Mouse (Mus musculus): ENCODE data around the gene Il9r. TPM values are rescaled to one million over a fixed set of nuclear protein-coding genes. Genes with fewer than 3 reads are reported as not detected.

Gene Il9r
- polyA plus RNA-seq, 2 experiments, result 0.21 to 0.54 TPM

GRCm38 (mm10) chr11:32194626-32195025, 5.5 kb downstream of the Il9r start:
- no peak overlapping the region for H3K9ac ChIP-seq (ENCODE audit: low read depth, low read length, severe bottlenecking)
- H3K27ac ChIP-seq (replicated peaks; ENCODE audit: low read depth, low read length), result no peak overlapping the region
- no peak for TF ChIP-seq POLR2A (IDR thresholded peaks at IDR 0.05; ENCODE audit: borderline replicate concordance, extremely low read depth, insufficient read depth, insufficient read length)
- no peaks in the 10 kb centered on the region for H3K36me3 ChIP-seq (ENCODE audit: control insufficient read depth, insufficient read depth, low read length)
- ATAC-seq (ENCODE audit: low FRiP score, low read depth) (no peak), DNase-seq (ENCODE audit: low spot score) (no peak)
- H3K4me3 ChIP-seq (replicated peaks; ENCODE audit: low read length), result no peak overlapping the region
- 79% methylated on average over 5 of the region's 5 CpGs for WGBS
- no peaks in the 10 kb centered on the region for H3K9me3 ChIP-seq (ENCODE audit: control insufficient read depth, low read length)
- H3K4me2 ChIP-seq (replicated peaks; ENCODE audit: low read depth, low read length, severe bottlenecking), result no peak overlapping the region
- no peaks in the 10 kb centered on the region for H3K4me1 ChIP-seq (ENCODE audit: control insufficient read depth, insufficient read depth, low read length)
- H3K27me3 ChIP-seq (ENCODE audit: control insufficient read depth, insufficient read depth, low read length), result no peaks in the 10 kb centered on the region

GRCm38 (mm10) chr11:32194086-32194485, 6.0 kb downstream of the Il9r start:
- WGBS, result 75% methylated on average over 10 of the region's 10 CpGs
- H3K27ac ChIP-seq (replicated peaks; ENCODE audit: low read depth, low read length), result no peak overlapping the region
- no peak overlapping the region for H3K4me3 ChIP-seq (replicated peaks; ENCODE audit: low read length)
- H3K4me1 ChIP-seq (ENCODE audit: control insufficient read depth, insufficient read depth, low read length), result no peaks in the 10 kb centered on the region
- H3K9ac ChIP-seq (ENCODE audit: low read depth, low read length, severe bottlenecking), result no peak overlapping the region
- no peak for DNase-seq (ENCODE audit: low spot score)
- no peaks in the 10 kb centered on the region for H3K36me3 ChIP-seq (ENCODE audit: control insufficient read depth, insufficient read depth, low read length)
- H3K9me3 ChIP-seq (ENCODE audit: control insufficient read depth, low read length), result no peaks in the 10 kb centered on the region
- ATAC-seq (ENCODE audit: low FRiP score, low read depth), result no peak
- no peak for TF ChIP-seq POLR2A (IDR thresholded peaks at IDR 0.05; ENCODE audit: borderline replicate concordance, extremely low read depth, insufficient read depth, insufficient read length)
- no peaks in the 10 kb centered on the region for H3K27me3 ChIP-seq (ENCODE audit: control insufficient read depth, insufficient read depth, low read length)
- H3K4me2 ChIP-seq (replicated peaks; ENCODE audit: low read depth, low read length, severe bottlenecking), result no peak overlapping the region

GRCm38 (mm10) chr11:32193156-32193555, 6.9 kb downstream of the Il9r start:
- Histone ChIP-seq H3K4me1 (ENCODE audit: control insufficient read depth, insufficient read depth, low read length) (no peaks in the 10 kb centered on the region), H3K27me3 (ENCODE audit: control insufficient read depth, insufficient read depth, low read length) (no peaks in the 10 kb centered on the region), H3K9me3 (ENCODE audit: control insufficient read depth, low read length) (no peaks in the 10 kb centered on the region), H3K4me2 (replicated peaks; ENCODE audit: low read depth, low read length, severe bottlenecking) (no peak overlapping the region), H3K27ac (replicated peaks; ENCODE audit: low read depth, low read length) (no peak overlapping the region), H3K4me3 (replicated peaks; ENCODE audit: low read length) (no peak overlapping the region), H3K36me3 (ENCODE audit: control insufficient read depth, insufficient read depth, low read length) (no peaks in the 10 kb centered on the region), H3K9ac (ENCODE audit: low read depth, low read length, severe bottlenecking) (no peak overlapping the region)
- WGBS, result 78% methylated on average over 10 of the region's 10 CpGs
- no peak for TF ChIP-seq POLR2A (IDR thresholded peaks at IDR 0.05; ENCODE audit: borderline replicate concordance, extremely low read depth, insufficient read depth, insufficient read length)
- no peak for ATAC-seq (ENCODE audit: low FRiP score, low read depth)
- no peak for DNase-seq (ENCODE audit: low spot score)

GRCm38 (mm10) chr11:32190603-32191110, 9.4 kb downstream of the Il9r start:
- Histone ChIP-seq H3K4me1 (ENCODE audit: control insufficient read depth, insufficient read depth, low read length) (no peaks in the 10 kb centered on the region), H3K4me3 (replicated peaks; ENCODE audit: low read length) (no peak overlapping the region), H3K36me3 (ENCODE audit: control insufficient read depth, insufficient read depth, low read length) (no peaks in the 10 kb centered on the region), H3K4me2 (replicated peaks; ENCODE audit: low read depth, low read length, severe bottlenecking) (no peak overlapping the region), H3K9me3 (ENCODE audit: control insufficient read depth, low read length) (no peaks in the 10 kb centered on the region), H3K27ac (replicated peaks; ENCODE audit: low read depth, low read length) (no peak overlapping the region), H3K27me3 (ENCODE audit: control insufficient read depth, insufficient read depth, low read length) (no peaks in the 10 kb centered on the region), H3K9ac (ENCODE audit: low read depth, low read length, severe bottlenecking) (no peak overlapping the region)
- ATAC-seq (ENCODE audit: low FRiP score, low read depth), result no peak
- no peak for TF ChIP-seq POLR2A (IDR thresholded peaks at IDR 0.05; ENCODE audit: borderline replicate concordance, extremely low read depth, insufficient read depth, insufficient read length)
- no peak for DNase-seq (ENCODE audit: low spot score)
- WGBS, result 79% methylated on average over 11 of the region's 13 CpGs

- no peaks in the 10 kb centered on the region for H3K9me3 ChIP-seq (ENCODE audit: control insufficient read depth, low read length)
- H3K27ac ChIP-seq (replicated peaks; ENCODE audit: low read depth, low read length), result no peak overlapping the region
- 84% methylated on average over 9 of the region's 9 CpGs for WGBS
- DNase-seq (ENCODE audit: low spot score), result no peak
- no peaks in the 10 kb centered on the region for H3K27me3 ChIP-seq (ENCODE audit: control insufficient read depth, insufficient read depth, low read length)
- no peak for TF ChIP-seq POLR2A (IDR thresholded peaks at IDR 0.05; ENCODE audit: borderline replicate concordance, extremely low read depth, insufficient read depth, insufficient read length)
- H3K4me3 ChIP-seq (replicated peaks; ENCODE audit: low read length), result no peak overlapping the region
- ATAC-seq (ENCODE audit: low FRiP score, low read depth), result no peak
- H3K9ac ChIP-seq (ENCODE audit: low read depth, low read length, severe bottlenecking), result no peak overlapping the region
- no peaks in the 10 kb centered on the region for H3K36me3 ChIP-seq (ENCODE audit: control insufficient read depth, insufficient read depth, low read length)
- no peak overlapping the region for H3K4me2 ChIP-seq (replicated peaks; ENCODE audit: low read depth, low read length, severe bottlenecking)
- no peaks in the 10 kb centered on the region for H3K4me1 ChIP-seq (ENCODE audit: control insufficient read depth, insufficient read depth, low read length)
Observed at GRCm38 (mm10) chr11:32190119-32190518, 10.0 kb downstream of the Il9r start.

- ATAC-seq (ENCODE audit: low FRiP score, low read depth) (no peak), DNase-seq (ENCODE audit: low spot score) (no peak)
- Histone ChIP-seq H3K9ac (ENCODE audit: low read depth, low read length, severe bottlenecking) (no peak overlapping the region), H3K36me3 (ENCODE audit: control insufficient read depth, insufficient read depth, low read length) (no peaks in the 10 kb centered on the region), H3K27me3 (ENCODE audit: control insufficient read depth, insufficient read depth, low read length) (no peaks in the 10 kb centered on the region), H3K27ac (replicated peaks; ENCODE audit: low read depth, low read length) (no peak overlapping the region), H3K4me1 (ENCODE audit: control insufficient read depth, insufficient read depth, low read length) (no peaks in the 10 kb centered on the region), H3K4me2 (replicated peaks; ENCODE audit: low read depth, low read length, severe bottlenecking) (no peak overlapping the region), H3K4me3 (replicated peaks; ENCODE audit: low read length) (no peak overlapping the region), H3K9me3 (ENCODE audit: control insufficient read depth, low read length) (no peaks in the 10 kb centered on the region)
- no peak for TF ChIP-seq POLR2A (IDR thresholded peaks at IDR 0.05; ENCODE audit: borderline replicate concordance, extremely low read depth, insufficient read depth, insufficient read length)
- WGBS, result 54% methylated on average over 5 of the region's 5 CpGs
Observed at GRCm38 (mm10) chr11:32189434-32189833, 10.6 kb downstream of the Il9r start.
